ENCODE assay signal across 8 mouse cellular contexts in genomic region chr7:30323795-30324194, GRCm38 (mm10). TPM values are rescaled to one million over a fixed set of nuclear protein-coding genes. Genes with fewer than 3 reads are reported as not detected.
DNase-seq lines count a peak whose midpoint lies in the region; ATAC-seq lines count a peak whose summit lies in the region.

Gene Sdhaf1 (minus strand): TSS chr7:30323895.

- H3K4me3 ChIP-seq in heart, embryonic 13.5 days, result peak within 1 kb of the TSS; percentile 82
- H3K4me3 ChIP-seq in limb, embryonic 15.5 days, result peak within 1 kb of the TSS; percentile 79

- 70% methylated on average over 3 of the region's 3 CpGs for WGBS in heart, embryonic 13.5 days
- 70% methylated on average over 3 of the region's 3 CpGs for WGBS in limb, embryonic 15.5 days

- peak within 1 kb of the TSS; percentile 80 for H3K9ac ChIP-seq in heart, embryonic 13.5 days
- peak within 1 kb of the TSS; percentile 23; the same call in 1 of the 2 replicates for H3K9ac ChIP-seq in limb, embryonic 15.5 days

- H3K4me1 ChIP-seq in heart, embryonic 13.5 days, result peaks cover 36% of the 10 kb centered on the region
- H3K4me1 ChIP-seq in limb, embryonic 15.5 days, result peaks cover 17% of the 10 kb centered on the region

- H3K4me2 ChIP-seq in heart, embryonic 13.5 days, result peak within 1 kb of the TSS; percentile 92
- peak within 1 kb of the TSS; percentile 74 for H3K4me2 ChIP-seq in limb, embryonic 15.5 days

- 0 out of 2 replicates have a peak, but pooled peaks cover 4% of the 10 kb centered on the region for H3K9me3 ChIP-seq in heart, embryonic 13.5 days
- H3K9me3 ChIP-seq in limb, embryonic 15.5 days, result 0 out of 2 replicates have a peak, but pooled peaks cover 5% of the 10 kb centered on the region

- ATAC-seq in heart, embryonic 13.5 days (ENCODE audit: extremely low read depth, insufficient number of reproducible peaks, low FRiP score, low TSS enrichment), result no peak
- ATAC-seq in limb, embryonic 15.5 days (ENCODE audit: insufficient number of reproducible peaks, low FRiP score, low TSS enrichment, low read depth), result no peak

- no peaks in the 10 kb centered on the region for H3K27me3 ChIP-seq in heart, embryonic 13.5 days (replicated peaks)
- 0 out of 2 replicates have a peak, but pooled peaks cover 4% of the 10 kb centered on the region for H3K27me3 ChIP-seq in limb, embryonic 15.5 days

- peak within 1 kb of the TSS; percentile 93 for H3K27ac ChIP-seq in heart, embryonic 13.5 days (replicated peaks)
- peak within 1 kb of the TSS; percentile 87 for H3K27ac ChIP-seq in limb, embryonic 15.5 days

- H3K36me3 ChIP-seq in heart, embryonic 13.5 days, result no peaks in the 10 kb centered on the region
- H3K36me3 ChIP-seq in limb, embryonic 15.5 days, result 0 out of 2 replicates have a peak, but pooled peaks cover 4% of the 10 kb centered on the region

- DNase-seq in heart, adult 18-20 months, result no peak
- no peak for DNase-seq in heart, adult 11 months
- no peak for DNase-seq in adrenal gland, postnatal 25 days
- DNase-seq in ovary, adult 18-20 months (ENCODE audit: low spot score), result no peak
- no peak for DNase-seq in layer of hippocampus, postnatal 25 days (ENCODE audit: extremely low spot score in 1 of 2, low spot score in 1 of 2)
- DNase-seq in embryo, embryonic 11 days, result no peak

RNA-seq across cellular contexts. Expression of gene Sdhaf1, which starts in this region (rescaled TPM):
- 10 to 100 TPM; 13.3 to 13.5 TPM for total RNA-seq in heart, adult 18-20 months (2021)
- total RNA-seq in adrenal gland, postnatal 25 days (2021), result 13.1 and 14.1 TPM in 2 replicates
- polyA plus RNA-seq in heart, embryonic 13.5 days (2015; fragmentation: Nextera tagmentation; extraction: Ambion mirVana), result 14.6 and 15.1 TPM in 2 replicates
- 13.7 and 18.8 TPM in 2 replicates for polyA plus RNA-seq in limb, embryonic 15.5 days (2015; fragmentation: Nextera tagmentation; extraction: Ambion mirVana)
- total RNA-seq in layer of hippocampus, postnatal 25 days (2021), result 1 to 10 TPM; 7.8 to 7.9 TPM
